Mouse (Mus musculus) cerebellum, adult 2 months (tissue): ENCODE results near the gene Cdipt.

Experiments used
- CTCF ChIP-seq: fragments of 200-500 bp; IDR thresholded peaks from 2 replicates; pipeline ENCODE4 v1.5.1; 2011; ENCODE audit warnings: low read depth, mild to moderate bottlenecking, control low read depth, low read length, moderate library complexity, borderline replicate concordance; ENCODE audit not compliant: insufficient read depth
- POLR2A ChIP-seq: fragments of 200-500 bp; IDR thresholded peaks from 2 replicates; pipeline ENCODE4 v1.6.1; 2011; ENCODE audit warnings: low read length, control low read depth, borderline replicate concordance; ENCODE audit not compliant: insufficient read depth

DNA sequence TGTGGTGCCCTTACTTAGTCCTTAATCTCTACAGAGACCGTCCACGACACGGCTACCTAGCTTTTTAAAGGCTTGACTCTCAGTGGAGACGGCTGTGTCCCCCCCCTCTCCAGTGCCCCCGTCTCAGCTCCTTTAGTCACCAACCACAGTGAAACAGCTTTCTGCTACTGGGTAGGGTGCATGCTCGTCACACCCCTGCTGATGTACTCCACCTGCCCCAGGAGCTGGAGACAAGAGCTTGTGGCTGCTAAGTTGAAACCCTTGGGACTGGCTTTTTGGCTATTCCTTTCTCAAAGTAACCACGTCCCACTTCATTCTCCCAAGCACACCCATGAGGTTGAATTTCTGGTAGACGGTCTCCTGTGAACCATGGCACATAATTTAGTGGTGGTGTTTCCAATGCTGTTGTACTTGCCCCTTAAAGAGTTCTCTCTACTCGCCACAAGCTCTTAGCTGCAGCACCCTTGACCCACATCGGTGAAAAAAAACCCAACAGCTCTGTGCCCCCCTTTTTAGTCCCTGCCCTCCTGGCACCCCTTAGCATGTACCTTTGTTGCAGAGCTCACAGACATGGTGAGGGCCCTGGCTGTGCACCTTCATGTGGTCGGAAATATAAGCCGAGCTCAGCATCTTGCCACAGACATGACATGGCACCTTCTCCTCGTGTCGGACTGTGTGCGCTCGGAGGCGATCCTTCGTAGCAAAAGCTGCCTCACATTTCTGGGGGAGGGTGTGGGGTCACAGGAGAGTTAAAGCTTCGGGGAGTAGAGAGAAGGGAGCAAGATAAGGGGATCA, 48.4 kb downstream of the Cdipt start:
- TF ChIP-seq CTCF (no peak), POLR2A (no peak)
